Mouse (Mus musculus) macrophage (primary cell): Measurements from ENCODE around the gene Sult1a1. TPM values are rescaled to one million over a fixed set of nuclear protein-coding genes. Genes with fewer than 3 reads are reported as not detected.
"Not testable (repeated sequence)": the region's sequence is repeated elsewhere in the genome, so short reads cannot be mapped to it uniquely, and the experiment has no call there.

Experiments
- H3K27ac ChIP-seq: fragments of 350-480 bp; formaldehyde crosslinking; 2 replicates; pipeline ENCODE4 v1.9.0; 2021
- H3K36me3 ChIP-seq: fragments of 350-480 bp; formaldehyde crosslinking; 2 replicates; pipeline ENCODE4 v1.9.0; 2021; ENCODE audit errors: inconsistent target
- H3K4me3 ChIP-seq: fragments of 350-480 bp; formaldehyde crosslinking; 2 replicates; pipeline ENCODE4 v1.9.0; 2021; ENCODE audit errors: inconsistent target
- H3K79me2 ChIP-seq: fragments of 350-480 bp; formaldehyde crosslinking; 2 replicates; pipeline ENCODE4 v1.9.0; 2021; ENCODE audit errors: inconsistent target
- WGBS: methylation state at CpG from one replicate; pipeline ENCODE4 v1.1.7; 2026; ENCODE audit warnings: inconsistent platforms; ENCODE audit not compliant: missing documents; 5-methylcytosine and 5-hydroxymethylcytosine counted together
- polyA plus RNA-seq: library from polyadenylated mRNA; stranded (reverse); fragments of 250-400 nt; gene quantifications from 3 replicates; pipeline ENCODE4 v1.2.4, GENCODE M21; 2018; ENCODE audit warnings: inconsistent platforms

Sult1a1 gene
- polyA plus RNA-seq, 1 experiment from 2014 or later = 8.8 TPM

DNA sequence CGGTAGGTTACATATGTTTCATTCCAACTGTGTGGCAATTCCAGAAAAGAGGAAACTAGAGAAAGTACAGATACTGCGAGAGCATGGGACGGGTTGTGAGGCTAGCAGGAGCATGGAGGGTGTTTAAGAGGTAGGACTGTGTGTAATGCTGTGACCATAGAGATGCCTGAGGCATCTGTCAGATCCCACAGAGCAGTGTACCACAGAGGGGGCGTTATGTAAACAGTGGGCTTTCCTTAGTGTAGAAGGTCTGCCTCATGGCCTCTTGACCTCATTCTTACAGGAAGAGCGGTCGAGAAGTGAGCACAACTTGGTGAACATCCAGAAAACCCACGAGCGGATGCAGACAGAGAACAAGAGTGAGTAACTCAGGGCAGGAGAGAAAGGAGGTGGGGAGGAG, 12.6 kb downstream of the Sult1a1 start:
- H3K79me2 ChIP-seq = no peaks in the 10 kb centered on the region
- H3K4me3 ChIP-seq = no peak overlapping the region
- no peaks in the 10 kb centered on the region for H3K36me3 ChIP-seq
- WGBS = 49% methylated on average over 8 of the region's 8 CpGs
- H3K27ac ChIP-seq = no peak overlapping the region

DNA sequence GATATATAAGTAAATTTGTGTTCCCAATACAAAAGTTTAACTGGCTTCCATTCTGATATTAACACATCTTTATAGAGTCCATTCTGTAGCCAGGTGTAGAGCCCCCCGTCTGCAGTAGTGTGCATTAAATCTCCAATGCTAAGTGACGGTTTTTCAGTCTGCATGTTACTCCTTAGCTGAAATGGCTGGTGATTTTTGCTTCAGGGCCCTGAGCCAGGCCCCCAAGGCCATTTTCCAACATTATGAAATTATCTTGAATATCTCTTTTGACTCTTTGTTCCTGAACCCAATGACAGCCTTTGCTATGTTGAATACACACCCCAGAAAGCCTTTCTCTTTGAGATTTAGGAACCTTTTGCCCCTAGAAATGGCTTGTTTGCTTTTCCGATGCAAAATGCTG, 16.5 kb downstream of the Sult1a1 start:
- no peaks in the 10 kb centered on the region; the same call in 1 of the 2 replicates for H3K79me2 ChIP-seq
- H3K36me3 ChIP-seq = no peaks in the 10 kb centered on the region
- no peak overlapping the region for H3K4me3 ChIP-seq
- H3K27ac ChIP-seq = no peak overlapping the region
- WGBS = 100% methylated on average over 3 of the region's 3 CpGs

DNA sequence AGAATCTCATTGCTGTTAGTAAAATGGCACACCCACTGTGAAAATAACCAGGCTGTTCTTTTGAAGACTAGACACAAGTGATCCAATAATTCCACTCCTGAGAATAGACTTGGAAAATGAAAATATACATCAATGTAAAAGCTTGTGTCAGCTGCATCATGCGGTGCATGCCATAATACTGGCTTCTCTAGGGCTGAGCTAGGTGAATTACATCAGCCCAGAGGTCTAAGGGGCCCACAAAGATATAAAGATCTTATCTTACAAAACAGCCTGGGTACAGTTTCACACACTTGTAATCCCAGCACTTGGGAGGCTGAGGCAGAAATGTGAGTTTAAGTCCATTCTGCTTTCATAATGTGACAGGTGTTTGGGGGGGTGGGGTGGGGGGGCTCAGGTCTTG, 18.7 kb downstream of the Sult1a1 start:
- Histone ChIP-seq H3K79me2 (peaks cover 6% of the 10 kb centered on the region; the same call in 1 of the 2 replicates), H3K36me3 (no peaks in the 10 kb centered on the region), H3K4me3 (no peak overlapping the region), H3K27ac (no peak overlapping the region)
- WGBS = 100% methylated on average over 1 of the region's 1 CpGs

DNA sequence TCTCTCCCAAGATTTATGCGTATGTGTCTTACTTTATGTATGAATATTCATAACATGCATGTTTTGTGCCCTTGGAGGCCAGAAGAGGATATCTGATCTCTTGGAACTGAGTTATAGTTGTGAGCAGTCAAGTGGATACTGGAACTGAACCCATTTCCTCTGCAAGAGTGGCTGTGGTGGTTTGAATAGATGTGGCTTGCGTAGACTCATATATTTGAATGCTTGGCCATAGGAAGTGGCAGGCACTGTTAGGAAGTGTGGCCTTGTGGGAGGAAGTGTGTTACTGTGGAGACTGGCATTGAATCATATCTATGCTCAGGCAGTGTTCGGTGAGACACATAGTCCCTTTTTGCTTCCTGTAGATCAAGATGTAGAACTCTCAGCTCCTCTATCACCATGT, 20.5 kb downstream of the Sult1a1 start:
- Histone ChIP-seq H3K79me2 (peaks cover 25% of the 10 kb centered on the region; the same call in 1 of the 2 replicates), H3K4me3 (no peak overlapping the region), H3K27ac (peak overlapping the region; percentile 76), H3K36me3 (no peaks in the 10 kb centered on the region)
- 27% methylated on average over 3 of the region's 3 CpGs for WGBS

DNA sequence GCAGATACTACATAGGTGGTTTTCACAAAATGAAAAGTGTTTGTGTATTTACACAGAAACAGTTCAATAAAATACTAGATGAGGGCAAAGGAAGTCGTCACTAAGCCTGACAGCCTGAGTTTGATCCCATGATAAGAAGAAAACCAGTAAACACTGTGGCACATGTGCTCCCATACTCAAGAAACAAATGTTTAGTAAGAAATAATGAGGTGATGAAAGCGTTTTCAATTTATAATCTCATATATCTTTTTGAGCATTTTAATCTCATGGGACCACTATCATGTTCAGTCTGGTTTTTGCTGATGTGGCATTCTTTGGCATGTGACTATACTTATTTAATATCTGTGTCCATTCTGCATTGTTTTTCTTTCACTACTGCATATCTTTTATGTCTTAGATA, 22.2 kb downstream of the Sult1a1 start:
- WGBS = 81% methylated on average over 2 of the region's 2 CpGs
- Histone ChIP-seq H3K79me2 (peaks cover 35% of the 10 kb centered on the region), H3K36me3 (no peaks in the 10 kb centered on the region), H3K4me3 (no peak overlapping the region), H3K27ac (no peak overlapping the region)

DNA sequence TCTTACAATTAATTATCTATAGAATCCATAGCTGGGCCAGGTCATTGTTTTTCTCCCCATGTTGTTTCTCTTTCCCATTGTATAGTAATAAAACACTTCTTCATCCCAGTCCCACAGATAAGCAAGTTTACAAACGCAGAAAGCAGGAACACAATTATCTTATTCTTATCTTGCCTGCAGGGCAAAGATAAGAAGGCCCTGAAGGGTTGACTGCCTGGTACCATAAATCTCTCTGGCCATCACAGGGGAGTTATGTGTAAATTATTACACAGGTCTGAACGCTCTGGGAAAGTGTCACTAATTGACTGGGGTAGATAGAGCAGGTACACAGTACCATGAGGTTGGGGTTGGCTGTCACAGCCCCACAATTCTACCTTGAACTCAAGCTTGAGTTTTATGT, 25.4 kb downstream of the Sult1a1 start:
- Histone ChIP-seq H3K36me3 (no peaks in the 10 kb centered on the region), H3K4me3 (no peak overlapping the region), H3K79me2 (peaks cover 35% of the 10 kb centered on the region), H3K27ac (no peak overlapping the region)
- 69% methylated on average over 2 of the region's 2 CpGs for WGBS

DNA sequence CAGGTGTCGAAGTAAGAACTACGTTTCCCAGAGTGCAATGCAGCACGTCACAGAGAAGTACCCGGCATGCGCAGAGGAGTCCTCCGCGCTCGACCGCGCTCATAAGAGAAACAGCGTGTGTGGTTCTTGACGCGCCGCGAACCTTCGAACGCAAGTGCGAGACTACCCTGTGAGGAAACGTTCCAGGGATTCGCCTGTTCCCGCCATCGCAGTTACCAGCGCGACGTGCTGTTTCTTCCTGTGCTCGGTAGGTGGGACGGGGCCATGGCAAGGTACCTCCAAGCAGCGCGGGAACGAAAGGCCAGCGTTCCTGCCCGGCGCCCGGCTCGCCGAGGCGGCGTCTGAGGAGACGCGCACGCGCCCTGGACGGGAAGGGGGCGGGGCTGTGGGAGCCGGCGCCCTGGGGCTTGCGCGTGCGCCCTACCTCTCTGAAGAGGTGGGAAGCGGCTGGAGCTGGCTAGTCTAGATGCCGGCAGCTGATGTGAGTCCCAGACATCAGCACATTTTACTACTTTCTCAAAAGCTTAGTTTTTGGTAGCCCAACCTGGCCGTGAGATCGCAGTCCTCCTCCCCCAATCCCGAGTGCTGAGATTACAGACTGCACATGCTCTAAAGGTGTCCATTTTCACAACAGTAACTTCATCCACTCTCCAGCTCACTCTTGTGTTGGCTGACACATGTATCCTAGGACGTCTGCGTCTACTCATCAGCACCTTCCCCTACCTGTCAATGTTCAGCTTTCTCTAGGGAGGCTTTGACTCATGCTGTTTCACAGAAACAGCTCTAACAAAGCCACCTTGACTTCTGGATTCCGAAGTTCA, 26.8 kb downstream of the Sult1a1 start, which contains the start of gene Sgf29:
Gene Sgf29, plus strand, starts transcription at position 79 of the 821 bp plus-strand sequence.
- Histone ChIP-seq H3K4me3 (peak within 1 kb of the TSS; percentile 48), H3K27ac (peak within 1 kb of the TSS; percentile 71), H3K36me3 (no peaks in the 10 kb centered on the region), H3K79me2 (peaks cover 35% of the 10 kb centered on the region)
- 2% methylated on average over 42 of the region's 57 CpGs for WGBS

DNA sequence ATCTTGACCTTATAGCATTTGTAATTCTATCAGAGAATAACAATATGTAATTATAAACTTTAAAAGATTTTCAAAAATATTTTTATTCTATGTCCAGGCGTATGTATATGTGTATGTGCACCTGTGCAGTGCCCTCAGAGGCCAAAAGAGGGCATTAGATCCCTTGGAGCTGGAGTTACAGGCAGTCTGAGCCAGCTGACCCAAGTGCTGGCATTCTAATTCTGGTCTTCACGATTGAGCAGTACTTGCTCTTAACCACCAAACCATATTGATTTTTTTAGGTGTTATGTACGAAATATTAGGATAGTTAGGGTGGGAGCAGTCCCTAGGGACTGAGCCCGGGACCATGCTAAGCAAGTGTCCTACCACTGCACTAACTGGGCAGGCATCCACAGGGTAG, 27.7 kb downstream of the Sult1a1 start:
- Histone ChIP-seq H3K4me3 (peak overlapping the region; percentile 48), H3K27ac (no peak overlapping the region), H3K36me3 (no peaks in the 10 kb centered on the region), H3K79me2 (peaks cover 29% of the 10 kb centered on the region)
- 91% methylated on average over 4 of the region's 4 CpGs for WGBS

DNA sequence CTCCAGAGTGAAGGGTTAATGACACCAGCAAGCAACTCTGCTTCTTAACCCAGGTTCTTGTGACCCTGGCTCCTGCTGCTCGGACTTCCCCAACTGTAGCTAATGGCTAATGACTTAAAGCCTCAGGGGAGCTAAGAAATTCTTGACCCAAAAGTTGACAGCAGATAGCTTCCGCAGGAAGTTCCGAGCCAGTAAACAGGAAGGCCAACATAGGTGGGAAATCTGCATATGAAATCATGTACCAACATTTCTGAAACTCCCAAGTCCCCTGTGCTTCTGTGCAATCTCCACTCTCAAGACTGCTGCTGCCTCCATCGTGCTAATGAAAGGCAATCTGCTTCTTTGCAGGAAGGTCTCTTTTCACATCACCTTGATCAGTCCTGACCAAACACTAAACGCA, 30.5 kb downstream of the Sult1a1 start:
- no peaks in the 10 kb centered on the region for H3K36me3 ChIP-seq
- 48% methylated on average over 5 of the region's 5 CpGs for WGBS
- no peak overlapping the region for H3K4me3 ChIP-seq
- H3K27ac ChIP-seq = no peak overlapping the region
- H3K79me2 ChIP-seq = peaks cover 10% of the 10 kb centered on the region

DNA sequence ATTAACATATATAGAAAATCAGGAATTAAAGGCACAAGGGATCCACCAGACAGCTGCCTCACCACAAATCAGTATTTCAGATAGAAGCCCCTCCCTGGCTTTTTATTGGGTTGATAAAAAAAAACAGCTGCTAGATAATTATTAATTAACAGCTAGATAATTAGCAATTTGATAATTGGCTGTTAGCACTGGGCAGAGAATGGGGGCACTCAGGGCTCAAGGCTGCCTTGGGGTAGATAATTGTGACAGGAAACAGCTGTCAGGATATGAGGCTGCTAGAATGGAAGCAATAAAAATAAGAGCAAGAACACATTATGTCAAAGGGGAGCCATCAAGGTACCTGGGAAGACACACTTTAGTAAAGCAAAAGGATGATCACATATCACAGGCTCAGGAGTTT, 31.3 kb downstream of the Sult1a1 start:
- H3K36me3 ChIP-seq = no peaks in the 10 kb centered on the region
- H3K27ac ChIP-seq = no peak overlapping the region
- H3K4me3 ChIP-seq = no peak overlapping the region
- H3K79me2 ChIP-seq = peaks cover 2% of the 10 kb centered on the region

DNA sequence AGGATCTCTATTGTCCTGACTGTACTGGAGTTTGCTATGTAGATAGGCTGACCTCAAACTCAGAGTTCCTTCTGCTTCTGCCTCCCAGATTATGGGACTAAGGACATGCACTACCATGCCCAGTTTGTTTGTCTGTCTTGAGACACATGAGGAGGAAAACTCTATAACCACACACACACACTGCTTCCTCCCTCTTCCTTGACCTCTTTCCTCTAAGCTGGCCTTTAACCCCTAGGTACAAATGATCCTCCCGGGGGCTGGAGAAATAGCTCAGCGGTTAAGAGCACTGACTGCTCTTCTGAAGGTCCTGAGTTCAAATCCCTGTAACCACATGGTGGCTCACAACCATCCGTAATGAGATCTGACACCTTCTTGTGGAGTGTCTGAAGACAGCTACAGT, 31.9 kb downstream of the Sult1a1 start:
- 71% methylated on average over 3 of the region's 3 CpGs for WGBS
- Histone ChIP-seq H3K79me2 (no peaks in the 10 kb centered on the region), H3K4me3 (no peak overlapping the region), H3K36me3 (no peaks in the 10 kb centered on the region), H3K27ac (no peak overlapping the region)

DNA sequence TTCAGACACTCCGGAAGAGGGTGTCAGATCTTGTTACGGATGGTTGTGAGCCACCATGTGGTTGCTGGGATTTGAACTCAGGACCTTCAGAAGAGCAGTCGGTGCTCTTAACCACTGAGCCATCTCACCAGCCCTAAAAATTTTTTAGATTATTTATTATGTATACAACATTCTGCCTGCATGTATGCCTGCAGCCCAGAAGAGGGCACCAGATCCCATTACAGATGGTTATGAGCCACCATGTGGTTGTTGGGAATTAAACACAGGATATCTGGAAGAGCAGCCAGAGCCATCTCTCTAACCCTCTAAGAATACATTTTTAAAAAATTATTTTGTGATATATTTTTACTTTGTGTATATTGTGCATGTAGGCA, 33.0 kb downstream of the Sult1a1 start:
- H3K36me3 ChIP-seq, H3K27ac ChIP-seq, H3K79me2 ChIP-seq, H3K4me3 ChIP-seq: not testable (repeated sequence)
- 0% methylated on average over 1 of the region's 3 CpGs for WGBS

DNA sequence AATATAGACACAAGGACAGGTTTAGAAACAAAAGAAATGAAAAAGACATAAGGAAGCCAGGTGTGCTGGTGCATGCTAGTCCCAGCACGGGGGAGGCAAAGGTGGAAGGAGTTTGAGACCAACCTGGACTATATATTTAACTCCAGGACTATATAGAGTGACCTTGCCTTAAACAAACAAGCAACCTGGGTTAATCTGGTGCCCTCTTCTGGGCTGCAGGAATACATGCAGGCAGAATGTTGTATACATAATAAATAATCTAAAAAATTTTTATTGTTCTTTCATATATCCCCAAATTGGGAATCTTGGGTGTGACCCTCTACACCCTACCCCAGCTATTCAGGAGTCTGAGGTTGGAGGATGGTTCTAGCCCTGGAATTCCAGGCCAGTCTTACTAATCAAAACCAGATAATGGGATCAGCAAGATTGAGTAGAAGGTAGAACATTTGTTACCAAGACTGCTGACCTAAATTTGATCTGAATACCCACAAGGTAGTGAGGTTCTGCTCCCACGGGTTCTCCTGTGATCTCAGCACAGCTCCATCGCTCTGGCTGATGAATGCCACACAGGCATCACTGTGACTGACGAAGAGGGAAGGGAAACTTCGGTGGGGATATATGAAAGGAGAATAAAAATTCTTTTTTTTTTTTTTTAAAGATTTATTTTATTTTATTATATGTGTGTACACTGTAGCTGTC, 33.5 kb downstream of the Sult1a1 start:
- H3K4me3 ChIP-seq = no peak overlapping the region
- H3K27ac ChIP-seq = no peak overlapping the region
- 71% methylated on average over 5 of the region's 5 CpGs for WGBS
- no peaks in the 10 kb centered on the region for H3K36me3 ChIP-seq
- no peaks in the 10 kb centered on the region for H3K79me2 ChIP-seq

DNA sequence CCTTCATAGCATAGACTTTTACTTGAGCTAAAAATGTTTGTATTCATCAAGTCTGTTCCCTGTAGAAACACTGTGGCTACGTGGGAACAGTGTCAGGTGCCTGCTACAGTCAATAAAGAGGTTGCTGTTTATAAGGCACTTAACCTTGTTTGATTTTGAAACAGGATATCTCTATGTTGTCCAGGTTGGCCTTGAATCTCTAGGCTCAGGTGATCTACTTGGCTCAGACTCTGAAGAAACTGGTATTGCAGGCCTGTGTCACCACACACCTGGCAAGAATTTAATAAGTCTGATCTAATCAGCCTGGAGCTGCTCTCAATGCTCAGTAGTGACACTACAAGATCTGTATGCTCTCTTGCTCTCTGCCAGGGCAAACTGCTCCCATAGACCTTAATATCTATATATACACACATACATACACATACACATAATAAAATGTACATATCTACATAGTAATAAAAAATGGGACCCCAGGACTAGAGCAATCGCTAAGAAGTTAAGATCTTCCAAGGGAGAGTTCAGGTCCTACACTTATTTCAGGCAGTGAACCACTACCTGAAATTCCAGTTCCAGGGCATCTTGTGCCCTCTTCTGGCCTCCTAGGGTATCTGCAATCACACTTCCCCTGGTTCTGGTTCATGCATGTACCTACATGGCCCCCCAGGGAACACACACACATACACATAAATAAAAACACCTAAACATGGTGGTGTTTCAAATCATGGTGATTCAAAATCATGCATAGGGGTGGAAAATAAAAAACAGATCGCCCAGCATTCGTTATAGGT, 39.3 kb downstream of the Sult1a1 start:
- no peaks in the 10 kb centered on the region for H3K79me2 ChIP-seq
- H3K4me3 ChIP-seq = no peak overlapping the region
- H3K27ac ChIP-seq = no peak overlapping the region
- 31% methylated on average over 4 of the region's 4 CpGs for WGBS
- no peaks in the 10 kb centered on the region for H3K36me3 ChIP-seq

DNA sequence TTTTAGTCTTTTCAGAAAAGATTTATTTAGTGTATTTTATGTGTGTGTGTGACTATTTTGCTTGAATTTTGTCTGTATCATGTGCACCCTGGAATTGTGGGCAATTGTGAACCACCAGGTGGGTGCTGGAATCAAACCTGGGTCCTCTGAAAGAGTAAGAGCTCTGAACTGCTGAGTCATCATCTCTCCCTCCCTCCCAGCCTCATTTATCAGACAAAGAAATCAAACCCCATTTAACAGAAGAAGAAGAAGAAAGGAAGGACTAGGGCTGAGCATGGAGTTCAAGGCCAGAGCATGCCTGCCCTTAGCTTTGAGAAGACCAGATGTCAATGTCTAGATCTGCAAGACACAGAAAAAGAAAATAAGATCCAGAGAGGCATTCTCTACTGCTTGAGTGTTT, 40.9 kb downstream of the Sult1a1 start:
- Histone ChIP-seq H3K4me3 (no peak overlapping the region), H3K27ac (no peak overlapping the region), H3K36me3 (no peaks in the 10 kb centered on the region), H3K79me2 (no peaks in the 10 kb centered on the region)
